Mouse (Mus musculus): Measurements from ENCODE around the gene Krtap8-1. TPM values are rescaled to one million over a fixed set of nuclear protein-coding genes. Genes with fewer than 3 reads are reported as not detected.

The Krtap8-1 gene
- polyA plus RNA-seq (2012; rRNA removed) (not detected in 2 replicates), polyA plus RNA-seq (2014; fragmentation: Nextera tagmentation; extraction: Ambion mirVana) (0.36 TPM in 1 of 2 replicates, not detected in the other)

DNA sequence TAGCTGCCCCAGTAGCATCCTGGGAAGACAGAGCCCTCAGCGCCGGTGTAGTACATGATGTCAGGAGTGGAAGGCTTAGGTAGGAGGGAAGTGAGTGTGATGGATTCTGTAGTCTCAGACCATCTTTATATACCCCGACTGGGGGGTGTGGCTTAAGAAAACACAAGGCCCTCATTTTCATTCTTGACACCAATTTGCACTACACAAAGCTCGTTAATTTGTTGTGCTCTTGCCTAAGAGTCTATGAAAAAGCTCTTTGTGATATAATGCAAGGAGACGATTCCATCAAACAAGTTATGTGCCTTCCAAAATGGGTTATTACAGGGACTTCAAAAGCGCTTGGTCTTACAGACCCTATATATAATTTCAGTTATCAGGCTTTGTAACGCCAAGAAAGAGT lies at the start of gene Krtap8-1:
Gene Krtap8-1 (minus strand): TSS at position 101 of the 400 bp plus-strand sequence.
- H3K4me3 ChIP-seq (replicated peaks; ENCODE audit: low read length): no peak within 1 kb of the TSS
- no peaks in the 10 kb centered on the region for H3K36me3 ChIP-seq (ENCODE audit: control insufficient read depth, insufficient read depth, low read length)
- no peak for DNase-seq (ENCODE audit: low spot score)
- H3K27ac ChIP-seq (replicated peaks; ENCODE audit: low read depth, low read length): no peak within 1 kb of the TSS
- no peaks in the 10 kb centered on the region for H3K27me3 ChIP-seq (ENCODE audit: control insufficient read depth, insufficient read depth, low read length)
- 88% methylated on average over 7 of the region's 7 CpGs for WGBS
- H3K9ac ChIP-seq (ENCODE audit: low read depth, low read length, severe bottlenecking): no peak within 1 kb of the TSS
- no peak for TF ChIP-seq POLR2A (IDR thresholded peaks at IDR 0.05; ENCODE audit: borderline replicate concordance, extremely low read depth, insufficient read depth, insufficient read length)
- no peak for ATAC-seq (ENCODE audit: low FRiP score, low read depth)
- no peak within 1 kb of the TSS for H3K4me2 ChIP-seq (replicated peaks; ENCODE audit: low read depth, low read length, severe bottlenecking)
- H3K9me3 ChIP-seq (ENCODE audit: control insufficient read depth, low read length): no peaks in the 10 kb centered on the region
- H3K4me1 ChIP-seq (ENCODE audit: control insufficient read depth, insufficient read depth, low read length): no peaks in the 10 kb centered on the region

DNA sequence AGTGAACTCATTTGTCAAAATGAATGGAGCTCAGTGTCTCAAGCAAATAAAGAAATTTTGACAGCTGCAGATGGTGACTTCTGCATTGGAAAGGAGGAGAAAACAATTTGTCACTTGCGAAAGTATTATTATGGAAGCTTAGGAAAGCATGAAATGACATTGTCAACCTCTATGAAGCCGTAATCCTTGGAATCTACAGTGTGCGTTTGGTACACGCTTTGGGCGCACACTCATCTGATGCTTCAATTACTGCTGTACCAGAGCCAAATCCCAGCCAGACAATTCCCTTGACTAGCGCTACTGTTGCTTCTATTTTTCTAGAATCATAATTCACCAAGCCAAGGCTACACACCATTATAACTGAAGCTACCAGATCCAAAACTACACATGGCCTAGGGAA lies 49.6 kb upstream of the Krtap8-1 start:
- Histone ChIP-seq H3K27me3 (ENCODE audit: control insufficient read depth, insufficient read depth, low read length) (no peaks in the 10 kb centered on the region), H3K36me3 (ENCODE audit: control insufficient read depth, insufficient read depth, low read length) (no peaks in the 10 kb centered on the region), H3K9me3 (ENCODE audit: control insufficient read depth, low read length) (no peaks in the 10 kb centered on the region), H3K9ac (ENCODE audit: low read depth, low read length, severe bottlenecking) (no peak overlapping the region), H3K4me3 (replicated peaks; ENCODE audit: low read length) (no peak overlapping the region), H3K27ac (replicated peaks; ENCODE audit: low read depth, low read length) (no peak overlapping the region), H3K4me1 (ENCODE audit: control insufficient read depth, insufficient read depth, low read length) (no peaks in the 10 kb centered on the region), H3K4me2 (replicated peaks; ENCODE audit: low read depth, low read length, severe bottlenecking) (no peak overlapping the region)
- 95% methylated on average over 6 of the region's 6 CpGs for WGBS
- no peak for TF ChIP-seq POLR2A (IDR thresholded peaks at IDR 0.05; ENCODE audit: borderline replicate concordance, extremely low read depth, insufficient read depth, insufficient read length)
- DNase-seq (ENCODE audit: low spot score): no peak
- no peak for ATAC-seq (ENCODE audit: low FRiP score, low read depth)

DNA sequence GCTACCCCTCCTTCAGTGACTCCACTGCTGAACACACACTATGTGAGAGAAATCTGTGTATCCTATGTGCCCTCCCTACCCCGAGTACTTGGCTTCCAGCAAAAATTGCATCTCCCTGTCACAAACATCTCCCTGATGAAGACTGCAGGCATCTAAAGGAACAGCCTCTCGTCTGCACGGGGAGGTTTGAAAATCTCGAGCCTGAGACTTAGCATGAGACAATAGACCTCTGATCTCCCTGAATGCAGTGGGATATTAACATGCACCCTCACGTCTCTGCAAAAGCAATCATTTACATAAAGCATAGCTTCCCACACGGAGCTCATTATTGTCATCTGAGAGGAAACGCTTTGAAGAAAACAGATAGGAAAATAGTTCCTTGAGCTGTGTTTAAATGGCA lies 42.8 kb upstream of the Krtap8-1 start:
- Histone ChIP-seq H3K27me3 (ENCODE audit: control insufficient read depth, insufficient read depth, low read length) (no peaks in the 10 kb centered on the region), H3K36me3 (ENCODE audit: control insufficient read depth, insufficient read depth, low read length) (no peaks in the 10 kb centered on the region), H3K4me1 (ENCODE audit: control insufficient read depth, insufficient read depth, low read length) (no peaks in the 10 kb centered on the region), H3K9ac (ENCODE audit: low read depth, low read length, severe bottlenecking) (no peak overlapping the region), H3K9me3 (ENCODE audit: control insufficient read depth, low read length) (no peaks in the 10 kb centered on the region), H3K4me2 (replicated peaks; ENCODE audit: low read depth, low read length, severe bottlenecking) (no peak overlapping the region), H3K27ac (replicated peaks; ENCODE audit: low read depth, low read length) (no peak overlapping the region), H3K4me3 (replicated peaks; ENCODE audit: low read length) (no peak overlapping the region)
- 40% methylated on average over 7 of the region's 7 CpGs for WGBS
- ATAC-seq (ENCODE audit: low FRiP score, low read depth) (no peak), DNase-seq (ENCODE audit: low spot score) (no peak)
- no peak for TF ChIP-seq POLR2A (IDR thresholded peaks at IDR 0.05; ENCODE audit: borderline replicate concordance, extremely low read depth, insufficient read depth, insufficient read length)

DNA sequence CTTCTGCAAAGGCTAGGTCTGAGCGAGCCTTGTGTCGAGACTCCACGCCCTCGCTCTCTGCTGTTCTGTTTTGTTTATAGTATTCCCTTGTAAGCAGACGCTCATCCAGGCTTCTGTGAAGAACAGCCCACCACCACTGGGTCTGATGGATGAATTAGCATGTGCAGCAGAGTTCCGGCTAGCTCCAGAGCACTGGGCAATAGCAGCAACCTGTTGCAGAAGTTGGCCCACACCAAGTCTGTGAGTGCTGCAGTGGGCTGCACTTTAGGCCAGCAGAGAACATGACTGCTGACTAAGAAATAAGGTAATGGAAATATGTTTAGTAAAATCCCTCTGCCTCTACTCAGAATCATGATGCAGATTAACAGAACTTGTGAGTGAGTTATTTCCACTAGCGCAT lies 42.1 kb upstream of the Krtap8-1 start:
- WGBS: 66% methylated on average over 7 of the region's 7 CpGs
- ATAC-seq (ENCODE audit: low FRiP score, low read depth): no peak

DNA sequence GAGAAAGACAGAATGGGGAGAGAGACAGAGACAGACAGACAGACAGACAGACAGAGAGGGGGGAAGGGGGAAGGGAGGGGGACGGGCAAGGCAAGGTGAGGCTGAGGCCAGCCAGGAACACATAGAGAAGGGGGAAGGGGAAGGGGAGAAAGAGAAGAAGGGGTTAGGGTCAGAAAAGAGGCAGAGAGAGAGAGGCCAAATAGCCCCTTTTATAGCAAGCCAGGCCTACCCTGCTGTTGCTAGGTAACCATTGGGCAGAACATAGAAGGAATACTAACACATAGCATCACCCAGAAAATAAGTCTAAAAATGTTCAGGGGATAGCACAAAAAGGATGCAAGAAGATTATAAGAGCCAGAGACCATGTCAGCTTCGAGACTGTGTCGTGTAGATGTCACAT lies 40.6 kb upstream of the Krtap8-1 start:
- no peak for TF ChIP-seq POLR2A (IDR thresholded peaks at IDR 0.05; ENCODE audit: borderline replicate concordance, extremely low read depth, insufficient read depth, insufficient read length)
- H3K36me3 ChIP-seq (ENCODE audit: control insufficient read depth, insufficient read depth, low read length): no peaks in the 10 kb centered on the region
- ATAC-seq (ENCODE audit: low FRiP score, low read depth) (no peak), DNase-seq (ENCODE audit: low spot score) (no peak)
- 84% methylated on average over 3 of the region's 3 CpGs for WGBS
- H3K4me1 ChIP-seq (ENCODE audit: control insufficient read depth, insufficient read depth, low read length): no peaks in the 10 kb centered on the region
- no peaks in the 10 kb centered on the region for H3K27me3 ChIP-seq (ENCODE audit: control insufficient read depth, insufficient read depth, low read length)
- H3K9ac ChIP-seq (ENCODE audit: low read depth, low read length, severe bottlenecking): no peak overlapping the region
- no peak overlapping the region for H3K4me2 ChIP-seq (replicated peaks; ENCODE audit: low read depth, low read length, severe bottlenecking)
- H3K4me3 ChIP-seq (replicated peaks; ENCODE audit: low read length): no peak overlapping the region
- no peak overlapping the region for H3K27ac ChIP-seq (replicated peaks; ENCODE audit: low read depth, low read length)
- no peaks in the 10 kb centered on the region for H3K9me3 ChIP-seq (ENCODE audit: control insufficient read depth, low read length)

More for the DNA sequence above, 42.1 kb upstream of the Krtap8-1 start:
- H3K4me1 ChIP-seq (ENCODE audit: control insufficient read depth, insufficient read depth, low read length): no peaks in the 10 kb centered on the region
- H3K27me3 ChIP-seq (ENCODE audit: control insufficient read depth, insufficient read depth, low read length): no peaks in the 10 kb centered on the region
- H3K9ac ChIP-seq (ENCODE audit: low read depth, low read length, severe bottlenecking): no peak overlapping the region
- no peaks in the 10 kb centered on the region for H3K9me3 ChIP-seq (ENCODE audit: control insufficient read depth, low read length)
- no peak overlapping the region for H3K4me3 ChIP-seq (replicated peaks; ENCODE audit: low read length)
- H3K4me2 ChIP-seq (replicated peaks; ENCODE audit: low read depth, low read length, severe bottlenecking): no peak overlapping the region
- no peak overlapping the region for H3K27ac ChIP-seq (replicated peaks; ENCODE audit: low read depth, low read length)
- no peak for DNase-seq (ENCODE audit: low spot score)
- no peaks in the 10 kb centered on the region for H3K36me3 ChIP-seq (ENCODE audit: control insufficient read depth, insufficient read depth, low read length)
- no peak for TF ChIP-seq POLR2A (IDR thresholded peaks at IDR 0.05; ENCODE audit: borderline replicate concordance, extremely low read depth, insufficient read depth, insufficient read length)

DNA sequence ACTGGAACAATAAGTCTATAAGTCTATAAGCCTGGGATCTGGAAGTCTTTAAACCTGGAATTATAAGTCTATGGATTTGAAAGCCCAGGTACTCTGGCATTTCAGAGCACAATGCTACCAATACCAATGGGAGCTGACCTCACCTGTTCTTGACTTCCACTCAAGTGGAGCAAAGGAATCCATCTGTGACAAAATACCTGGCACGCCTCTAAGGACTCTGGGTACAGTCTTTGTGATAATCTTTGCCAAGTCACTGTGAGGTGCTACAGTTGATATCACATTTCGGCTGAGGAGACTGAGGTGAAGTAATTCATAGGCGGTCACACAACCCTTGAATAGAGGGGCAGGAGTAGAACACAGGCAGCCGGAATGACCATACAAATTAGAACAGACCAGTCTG lies 33.2 kb upstream of the Krtap8-1 start:
- H3K27ac ChIP-seq (replicated peaks; ENCODE audit: low read depth, low read length): no peak overlapping the region
- no peaks in the 10 kb centered on the region for H3K27me3 ChIP-seq (ENCODE audit: control insufficient read depth, insufficient read depth, low read length)
- no peak for TF ChIP-seq POLR2A (IDR thresholded peaks at IDR 0.05; ENCODE audit: borderline replicate concordance, extremely low read depth, insufficient read depth, insufficient read length)
- DNase-seq (ENCODE audit: low spot score) (no peak), ATAC-seq (ENCODE audit: low FRiP score, low read depth) (no peak)
- H3K4me3 ChIP-seq (replicated peaks; ENCODE audit: low read length): no peak overlapping the region
- WGBS: 85% methylated on average over 4 of the region's 4 CpGs
- H3K4me2 ChIP-seq (replicated peaks; ENCODE audit: low read depth, low read length, severe bottlenecking): no peak overlapping the region
- no peaks in the 10 kb centered on the region for H3K9me3 ChIP-seq (ENCODE audit: control insufficient read depth, low read length)
- H3K4me1 ChIP-seq (ENCODE audit: control insufficient read depth, insufficient read depth, low read length): no peaks in the 10 kb centered on the region
- H3K36me3 ChIP-seq (ENCODE audit: control insufficient read depth, insufficient read depth, low read length): no peaks in the 10 kb centered on the region
- no peak overlapping the region for H3K9ac ChIP-seq (ENCODE audit: low read depth, low read length, severe bottlenecking)
